Mouse (Mus musculus) limb, embryonic 10.5 days (tissue): ENCODE data around the gene Wfdc1. TPM values are rescaled to one million over a fixed set of nuclear protein-coding genes. Genes with fewer than 3 reads are reported as not detected.

ENCODE experiments used
- DNase-seq: peaks from one replicate; pipeline ENCODE4 v3.0.0-alpha.2; 2017; ENCODE audit warnings: low spot score
- H3K27ac ChIP-seq: fragments of 300-500 bp; sonication (generic); 2 replicates; pipeline ENCODE4 v1.5.1; 2016; ENCODE audit warnings: mild to moderate bottlenecking
- H3K27me3 ChIP-seq: fragments of 300-500 bp; sonication (generic); 2 replicates; pipeline ENCODE4 v1.6.1; 2016; ENCODE audit warnings: low read depth, mild to moderate bottlenecking; ENCODE audit not compliant: poor library complexity, severe bottlenecking
- H3K36me3 ChIP-seq: fragments of 300-500 bp; sonication (generic); 2 replicates; pipeline ENCODE4 v1.6.1; 2016; ENCODE audit warnings: mild to moderate bottlenecking, moderate library complexity
- H3K4me1 ChIP-seq: fragments of 300-500 bp; sonication (generic); 2 replicates; pipeline ENCODE4 v1.6.1; 2016
- H3K4me3 ChIP-seq: fragments of 300-500 bp; sonication (generic); 2 replicates; pipeline ENCODE4 v1.5.1; 2016; ENCODE audit warnings: mild to moderate bottlenecking, moderate library complexity
- H3K9me3 ChIP-seq: fragments of 300-500 bp; sonication (generic); replicated peaks from 2 replicates; pipeline ENCODE4 v1.6.1; 2016; ENCODE audit warnings: mild to moderate bottlenecking
- WGBS: fragments of 180-500 bp; shearing (Covaris S2); methylation state at CpG from one replicate; pipeline ENCODE4 v1.1.7; 2016; 5-methylcytosine and 5-hydroxymethylcytosine counted together
- polyA plus RNA-seq: library from polyadenylated mRNA; unstranded; fragments of >200 nt; fragmentation: Nextera tagmentation; extraction: Ambion mirVana; gene quantifications from 2 replicates; pipeline ENCODE4 v1.2.1, GENCODE M21; 2016

The Wfdc1 gene
- polyA plus RNA-seq, 1 experiment from 2014 or later = 0.10 TPM

GRCm38 (mm10) chr8:119673976-119674555 is 7.9 kb downstream of the Wfdc1 start:
- 82% methylated on average over 11 of the region's 11 CpGs for WGBS
- no peak overlapping the region for H3K4me3 ChIP-seq
- H3K27me3 ChIP-seq = no peaks in the 10 kb centered on the region
- no peak overlapping the region for H3K27ac ChIP-seq
- peaks cover 15% of the 10 kb centered on the region; the same call in 1 of the 2 replicates for H3K4me1 ChIP-seq
- no peak for DNase-seq
- no peaks in the 10 kb centered on the region for H3K9me3 ChIP-seq
- H3K36me3 ChIP-seq = no peaks in the 10 kb centered on the region

DNA sequence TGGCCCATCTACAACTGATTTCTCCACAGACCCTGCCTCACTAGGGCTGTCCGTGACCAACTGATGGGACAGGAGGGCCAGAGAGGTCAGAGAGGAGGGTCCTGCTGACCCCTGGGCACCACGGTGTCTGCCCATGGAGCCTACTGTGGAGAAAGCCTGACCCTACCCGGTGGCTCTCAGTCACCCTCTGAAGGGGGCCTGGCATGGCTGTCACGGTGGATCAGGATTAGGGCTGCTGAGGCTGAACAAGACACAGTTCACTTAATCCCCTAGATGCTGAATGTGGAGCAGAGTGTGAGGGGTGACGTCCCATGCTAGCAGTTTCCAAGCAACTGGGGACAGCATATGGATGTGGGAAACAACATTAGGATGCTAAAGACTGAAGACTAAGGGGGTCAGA is 9.3 kb downstream of the Wfdc1 start:
- Histone ChIP-seq H3K4me3 (no peak overlapping the region), H3K27me3 (no peaks in the 10 kb centered on the region), H3K4me1 (peaks cover 10% of the 10 kb centered on the region; the same call in 1 of the 2 replicates), H3K9me3 (no peaks in the 10 kb centered on the region), H3K36me3 (no peaks in the 10 kb centered on the region), H3K27ac (no peak overlapping the region)
- DNase-seq = no peak
- WGBS = 80% methylated on average over 5 of the region's 5 CpGs

DNA sequence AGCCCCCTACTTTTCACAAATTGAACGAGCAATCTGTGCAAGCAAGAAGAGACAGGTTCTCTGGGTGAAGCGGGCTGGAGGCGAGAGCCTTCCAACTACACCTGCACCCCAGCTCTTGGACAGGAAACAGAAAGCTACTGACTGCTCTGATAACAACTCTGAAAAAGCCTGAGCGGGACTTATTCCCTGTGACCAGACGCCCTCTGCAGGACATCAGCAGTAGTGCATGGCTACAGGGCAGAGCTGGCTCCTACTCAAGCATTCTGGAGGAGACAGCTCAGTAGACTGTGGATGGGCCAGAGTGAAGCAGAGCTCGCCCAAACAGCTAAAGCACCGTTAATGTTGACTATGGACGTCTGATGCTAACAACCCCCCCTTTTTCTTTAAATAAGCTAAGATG is 10.2 kb downstream of the Wfdc1 start:
- 22% methylated on average over 8 of the region's 8 CpGs for WGBS
- H3K36me3 ChIP-seq = no peaks in the 10 kb centered on the region
- no peak overlapping the region for H3K4me3 ChIP-seq
- peak; percentile 87 for DNase-seq
- no peaks in the 10 kb centered on the region for H3K27me3 ChIP-seq
- no peak overlapping the region for H3K27ac ChIP-seq
- peaks cover 10% of the 10 kb centered on the region; the same call in 1 of the 2 replicates for H3K4me1 ChIP-seq
- no peaks in the 10 kb centered on the region for H3K9me3 ChIP-seq

DNA sequence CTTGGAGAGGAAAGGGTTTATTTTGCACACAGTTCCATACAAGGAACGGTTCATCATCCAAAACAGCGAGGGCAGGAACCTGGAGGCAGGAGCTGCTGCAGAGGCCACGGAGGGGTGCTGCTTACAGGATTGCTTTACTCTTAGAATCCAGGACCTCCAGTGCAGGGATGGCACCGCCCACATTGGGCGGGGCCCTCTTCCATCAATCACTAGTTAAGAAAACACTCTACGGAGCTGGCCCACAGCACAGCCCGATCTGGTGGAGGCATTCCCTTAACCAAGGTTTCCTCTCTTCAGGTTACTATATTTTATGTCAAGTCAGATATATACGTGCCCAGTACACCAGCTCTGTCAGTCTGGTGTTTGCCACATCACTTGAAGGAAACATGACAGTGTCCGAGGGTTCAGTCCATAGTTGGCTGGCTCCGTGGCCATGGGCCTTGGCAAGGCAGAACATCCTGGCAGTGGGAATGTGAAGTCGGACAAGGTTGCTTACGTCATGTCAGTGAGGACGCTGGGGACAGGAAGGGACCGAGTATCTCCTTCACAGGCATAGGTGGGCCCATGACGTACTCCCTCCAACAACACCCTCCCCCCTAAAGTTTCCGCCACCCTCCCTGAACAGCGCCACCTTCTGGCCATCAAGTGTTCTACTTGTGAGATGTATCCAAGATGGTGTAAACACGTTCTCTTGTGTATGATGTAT is 12.1 kb downstream of the Wfdc1 start:
- H3K4me1 ChIP-seq = peaks cover 10% of the 10 kb centered on the region; the same call in 1 of the 2 replicates
- WGBS = 10% methylated on average over 18 of the region's 18 CpGs

DNA sequence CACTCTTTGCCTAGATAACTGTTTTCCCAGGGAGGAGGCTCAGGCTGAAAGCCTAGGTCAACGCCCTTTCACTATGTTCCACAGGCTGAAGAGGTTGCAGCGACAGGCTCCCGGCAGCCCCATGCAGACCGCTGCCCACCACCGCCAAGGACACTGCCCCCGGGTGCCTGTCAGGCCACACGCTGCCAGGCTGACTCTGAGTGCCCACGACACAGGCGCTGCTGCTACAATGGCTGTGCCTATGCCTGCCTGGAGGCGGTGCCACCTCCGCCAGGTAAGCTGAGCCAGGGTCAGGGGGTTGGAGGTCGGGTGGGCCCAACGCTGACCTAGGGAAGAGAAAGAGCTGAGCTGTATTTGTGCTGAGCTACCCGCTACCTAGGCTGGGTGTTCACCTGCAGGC is 13.0 kb downstream of the Wfdc1 start:
- H3K27ac ChIP-seq = no peak overlapping the region
- H3K4me3 ChIP-seq = no peak overlapping the region
- H3K27me3 ChIP-seq = no peaks in the 10 kb centered on the region
- H3K9me3 ChIP-seq = no peaks in the 10 kb centered on the region
- no peak for DNase-seq
- peaks cover 10% of the 10 kb centered on the region; the same call in 1 of the 2 replicates for H3K4me1 ChIP-seq
- no peaks in the 10 kb centered on the region for H3K36me3 ChIP-seq
- 66% methylated on average over 14 of the region's 14 CpGs for whole genome bisulfite sequencing

More for the DNA sequence above, 12.1 kb downstream of the Wfdc1 start:
- no peak overlapping the region for H3K27ac ChIP-seq
- H3K9me3 ChIP-seq = no peaks in the 10 kb centered on the region
- no peaks in the 10 kb centered on the region for H3K36me3 ChIP-seq
- peak overlapping the region; percentile 38 for H3K4me3 ChIP-seq
- DNase-seq = peak; percentile 75
- no peaks in the 10 kb centered on the region for H3K27me3 ChIP-seq

- 67% methylated on average over 6 of the region's 6 CpGs for WGBS
- peaks cover 19% of the 10 kb centered on the region for H3K4me1 ChIP-seq
- H3K27ac ChIP-seq = no peak overlapping the region
These were observed 24.4 kb downstream of the Wfdc1 start for GRCm38 (mm10) chr8:119690602-119691001.

DNA sequence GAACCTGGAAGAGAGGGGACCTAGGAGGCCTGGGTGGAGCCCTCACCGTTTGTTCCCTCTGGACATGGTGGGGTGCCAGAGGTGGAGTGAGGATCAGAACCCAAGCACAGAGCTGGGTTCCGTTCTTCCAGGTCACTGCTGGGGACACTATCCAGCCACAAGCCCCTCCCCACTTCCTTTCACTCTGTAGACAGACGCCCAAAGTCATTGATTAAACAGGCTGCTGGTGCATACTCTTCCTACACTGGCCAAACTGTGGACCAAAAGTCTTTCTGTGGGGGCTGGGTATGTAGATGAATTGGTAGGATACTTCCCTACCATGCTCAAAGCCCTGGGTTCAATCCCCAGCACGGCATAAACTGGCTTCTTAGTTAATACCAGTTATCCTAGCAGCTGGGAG is 25.8 kb downstream of the Wfdc1 start:
- H3K9me3 ChIP-seq = no peaks in the 10 kb centered on the region
- WGBS = 86% methylated on average over 4 of the region's 4 CpGs

More at GRCm38 (mm10) chr8:119690602-119691001, 24.4 kb downstream of the Wfdc1 start:
- Histone ChIP-seq H3K4me3 (no peak overlapping the region), H3K27me3 (peaks cover 12% of the 10 kb centered on the region), H3K9me3 (no peaks in the 10 kb centered on the region), H3K36me3 (no peaks in the 10 kb centered on the region)
- DNase-seq = no peak

DNA sequence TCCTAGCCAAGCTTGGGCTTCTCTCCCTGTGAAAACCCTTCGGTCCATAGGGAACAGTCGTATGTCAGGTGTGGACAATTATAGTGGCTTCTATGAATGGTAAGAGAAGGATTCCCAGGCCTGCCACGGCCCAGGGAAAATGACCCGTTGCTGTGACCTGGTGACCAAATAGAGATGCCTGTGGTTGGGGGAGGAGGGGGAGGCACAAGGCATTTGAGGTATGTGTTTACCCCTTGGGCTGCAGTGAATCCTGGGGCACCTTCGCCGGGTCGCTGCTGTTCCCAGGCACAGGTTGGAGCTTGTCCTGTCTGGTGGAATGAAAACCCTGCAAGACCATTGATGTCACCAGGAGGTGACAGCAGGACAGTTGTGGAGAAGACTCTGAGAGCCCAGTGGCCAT is 28.5 kb downstream of the Wfdc1 start:
- DNase-seq = no peak
- Histone ChIP-seq H3K36me3 (no peaks in the 10 kb centered on the region), H3K27ac (no peak overlapping the region), H3K4me3 (no peak overlapping the region), H3K27me3 (peaks cover 40% of the 10 kb centered on the region), H3K9me3 (no peaks in the 10 kb centered on the region), H3K4me1 (peaks cover 24% of the 10 kb centered on the region)
- 75% methylated on average over 7 of the region's 7 CpGs for WGBS

More for the DNA sequence above, 25.8 kb downstream of the Wfdc1 start:
- Histone ChIP-seq H3K36me3 (no peaks in the 10 kb centered on the region), H3K4me3 (no peak overlapping the region), H3K27ac (no peak overlapping the region), H3K27me3 (peaks cover 13% of the 10 kb centered on the region), H3K4me1 (peaks cover 12% of the 10 kb centered on the region)
- DNase-seq = no peak

- Histone ChIP-seq H3K4me3 (no peak overlapping the region), H3K9me3 (no peaks in the 10 kb centered on the region), H3K4me1 (peaks cover 29% of the 10 kb centered on the region), H3K27ac (no peak overlapping the region), H3K27me3 (peaks cover 65% of the 10 kb centered on the region), H3K36me3 (no peaks in the 10 kb centered on the region)
- no peak for DNase-seq
- WGBS = 86% methylated on average over 2 of the region's 2 CpGs
These were observed 31.0 kb downstream of the Wfdc1 start for GRCm38 (mm10) chr8:119697163-119697562.

GRCm38 (mm10) chr8:119698960-119699359 is 32.8 kb downstream of the Wfdc1 start:
- DNase-seq = peak; percentile 63
- no peak overlapping the region for H3K27ac ChIP-seq
- peaks cover 71% of the 10 kb centered on the region for H3K27me3 ChIP-seq
- peak overlapping the region; percentile 32 for H3K4me3 ChIP-seq
- WGBS = 4% methylated on average over 12 of the region's 12 CpGs
- no peaks in the 10 kb centered on the region for H3K36me3 ChIP-seq
- no peaks in the 10 kb centered on the region for H3K9me3 ChIP-seq
- peaks cover 25% of the 10 kb centered on the region for H3K4me1 ChIP-seq

GRCm38 (mm10) chr8:119699549-119700134 is 33.5 kb downstream of the Wfdc1 start, which contains the start of gene Atp2c2:
Atp2c2 (plus strand) TSS chr8:119700009.
- Histone ChIP-seq H3K27ac (no peak within 1 kb of the TSS; the same call in 1 of the 2 replicates), H3K4me1 (peaks cover 24% of the 10 kb centered on the region), H3K9me3 (no peaks in the 10 kb centered on the region), H3K36me3 (no peaks in the 10 kb centered on the region), H3K4me3 (peak within 1 kb of the TSS; percentile 32), H3K27me3 (peaks cover 65% of the 10 kb centered on the region)
- WGBS = 4% methylated on average over 26 of the region's 26 CpGs
- peak; percentile 49 for DNase-seq

DNA sequence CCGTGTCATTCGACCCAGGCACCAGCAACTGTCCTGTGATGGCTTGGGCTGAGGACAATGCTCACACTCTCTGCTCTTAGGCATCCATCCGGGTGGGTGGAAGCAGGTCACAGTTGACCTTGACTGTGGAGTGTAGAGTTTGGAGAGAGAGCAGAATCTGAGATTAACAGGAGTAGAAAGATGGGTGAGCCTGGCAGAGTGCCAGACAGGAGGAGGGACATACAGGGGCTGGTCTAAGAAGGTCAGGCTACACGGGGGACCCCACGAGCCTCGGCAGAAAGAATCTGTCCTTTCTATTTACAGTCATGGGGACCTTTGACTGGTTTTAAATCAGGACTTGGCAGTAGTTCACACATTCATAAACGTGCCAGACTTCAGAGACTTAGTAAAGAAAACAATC is 36.8 kb downstream of the Wfdc1 start:
- Histone ChIP-seq H3K27me3 (peaks cover 52% of the 10 kb centered on the region), H3K9me3 (no peaks in the 10 kb centered on the region), H3K27ac (no peak overlapping the region), H3K36me3 (no peaks in the 10 kb centered on the region), H3K4me3 (no peak overlapping the region), H3K4me1 (peaks cover 22% of the 10 kb centered on the region)
- DNase-seq = no peak
- 79% methylated on average over 7 of the region's 7 CpGs for WGBS

DNA sequence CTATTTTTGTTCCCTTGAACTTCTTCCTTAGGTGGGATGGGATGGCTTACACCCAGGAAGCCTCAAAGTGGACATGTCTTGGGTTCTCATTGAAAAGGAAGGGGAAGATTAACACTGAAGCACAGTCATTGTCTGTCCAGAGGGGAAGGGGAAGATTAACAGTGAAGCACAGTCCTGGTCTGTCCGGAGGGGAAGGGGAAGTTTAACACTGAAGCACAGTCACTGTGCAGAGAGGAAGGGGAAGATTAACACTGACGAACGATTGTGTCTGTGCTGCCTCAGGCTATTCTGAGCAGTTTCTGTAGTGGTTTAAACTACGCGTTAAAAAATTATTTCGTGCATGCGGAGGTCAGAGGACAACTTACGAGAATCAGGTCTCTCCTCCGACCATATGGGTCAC is 41.0 kb downstream of the Wfdc1 start:
- Histone ChIP-seq H3K4me3 (no peak overlapping the region), H3K9me3 (no peaks in the 10 kb centered on the region), H3K27me3 (peaks cover 10% of the 10 kb centered on the region), H3K27ac (no peak overlapping the region), H3K36me3 (no peaks in the 10 kb centered on the region), H3K4me1 (peaks cover 15% of the 10 kb centered on the region)
- no peak for DNase-seq
- 88% methylated on average over 9 of the region's 9 CpGs for WGBS
